Mouse (Mus musculus) left cerebral cortex, adult 6 months (tissue): ENCODE data around the gene Poll. TPM values are rescaled to one million over a fixed set of nuclear protein-coding genes. Genes with fewer than 3 reads are reported as not detected.

Source experiments
- long read RNA-seq, 2 experiments: library from polyadenylated mRNA; unstranded; transcript quantifications; one replicate each; pipeline ENCODE4 v2.0.0; 2019 to 2020
- polyA plus RNA-seq: library from polyadenylated mRNA; unstranded; fragments of <200 nt; fragmentation: Nextera tagmentation; gene quantifications from 2 replicates; pipeline ENCODE4 v1.2.3, GENCODE M21; 2021

Gene Poll
- polyA plus RNA-seq = 13.0 and 16.8 TPM in 2 replicates
- long read RNA-seq, experiment 1, transcript Poll-201 (9 exons, 2,324 nt) = major isoform, 22 of 27 reads
- long read RNA-seq, experiment 1, partial matches to known transcripts = 3 of 27 reads
- long read RNA-seq, experiment 1, other reads (novel, unspliced or antisense) = 2 of 27 reads
- long read RNA-seq, experiment 2, transcript Poll-201 (9 exons, 2,324 nt) = major isoform, 10 of 17 reads
- long read RNA-seq, experiment 2, partial matches to known transcripts = 5 of 17 reads
- long read RNA-seq, experiment 2, other reads (novel, unspliced or antisense) = 2 of 17 reads

DNA sequence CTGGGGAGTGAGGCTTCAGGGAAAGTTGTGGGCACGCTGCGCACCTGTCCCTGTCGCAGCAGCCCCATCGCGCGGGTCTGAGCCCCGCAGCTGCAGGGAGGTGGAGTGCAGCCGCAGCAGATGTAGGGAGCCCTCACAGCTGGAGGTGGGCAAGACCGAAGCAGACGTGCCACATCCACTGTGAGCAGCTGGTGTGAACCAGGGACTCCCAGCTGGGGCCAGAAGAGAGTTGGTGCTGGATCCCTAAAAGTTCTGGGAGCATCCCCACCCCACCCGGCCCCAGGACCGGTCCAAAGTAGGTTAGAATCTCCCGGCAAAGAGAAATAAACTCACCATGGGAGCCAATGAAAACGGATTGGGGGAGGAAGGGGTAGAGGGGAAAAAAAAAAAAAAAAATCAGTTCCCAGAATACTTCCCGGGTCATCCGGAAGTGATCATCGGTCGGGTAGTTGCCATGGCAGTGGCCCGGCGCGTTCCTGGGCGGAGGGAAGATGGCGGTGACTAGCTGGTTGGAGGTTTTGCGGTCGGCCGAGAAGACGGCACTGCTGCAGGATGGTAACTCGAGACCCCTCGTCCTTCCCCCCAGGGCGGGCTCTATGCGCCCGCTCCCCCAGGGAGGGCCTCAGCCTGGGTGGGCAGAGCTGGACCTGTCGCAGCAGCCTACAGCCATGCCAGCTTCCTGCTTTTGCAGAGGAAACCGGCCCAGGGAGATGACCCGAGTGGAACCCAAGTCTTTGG, at the start of gene Poll, which contains the start of gene Gm17018:
Gene Poll, minus strand, starts transcription at position 379 of the 738 bp plus-strand sequence.
Gene Gm17018, plus strand, starts transcription at position 463 of the 738 bp plus-strand sequence.

Other genes starting within 250 kb of the Poll start
- 67.3 and 72.0 TPM in 2 replicates for gene Btrc, start 196.8 kb downstream of the Poll start, polyA plus RNA-seq
- gene Gm17018, start 84 bp upstream of the Poll start, polyA plus RNA-seq = 167 and 207 TPM in 2 replicates
- 7.8 and 8.6 TPM in 2 replicates for gene Fbxw4, start 99.8 kb upstream of the Poll start, polyA plus RNA-seq
- gene Fgf8, start 182.4 kb upstream of the Poll start, polyA plus RNA-seq = not detected in 2 replicates
- 4.1 and 4.3 TPM in 2 replicates for gene Npm3, start 189.1 kb upstream of the Poll start, polyA plus RNA-seq
- 22.4 and 34.7 TPM in 2 replicates for gene Mgea5, start 223.3 kb upstream of the Poll start, polyA plus RNA-seq